Mouse (Mus musculus) G1E (cell line): ENCODE data around the gene Il12rb1. TPM values are rescaled to one million over a fixed set of nuclear protein-coding genes. Genes with fewer than 3 reads are reported as not detected.
A peak's percentile ranks its signal among the peaks of the same experiment; 100 is the strongest.

Experiments used
- ATAC-seq: 2 replicates; pipeline ENCODE4 v1.8.0; 2016; ENCODE audit warnings: mild to moderate bottlenecking; ENCODE audit not compliant: insufficient number of reproducible peaks, poor library complexity, low FRiP score, severe bottlenecking; ENCODE audit errors: extremely low read depth
- DNase-seq: peaks from one replicate; pipeline ENCODE4 v3.0.0; 2012; ENCODE audit warnings: low spot score
- H3K27me3 ChIP-seq: 2 replicates; pipeline ENCODE4 v1.6.1; 2012; ENCODE audit warnings: mild to moderate bottlenecking, low read length, inconsistent platforms; ENCODE audit not compliant: insufficient read depth
- H3K36me3 ChIP-seq: replicated peaks from 2 replicates; pipeline ENCODE3; 2012; ENCODE audit warnings: mild to moderate bottlenecking, inconsistent platforms
- H3K4me1 ChIP-seq: 2 replicates; pipeline ENCODE4 v1.6.1; 2012; ENCODE audit warnings: low read depth, low read length, inconsistent platforms, mixed read lengths; ENCODE audit not compliant: insufficient read depth
- H3K4me3 ChIP-seq: 2 replicates; pipeline ENCODE4 v1.5.1; 2012; ENCODE audit warnings: low read depth, mild to moderate bottlenecking, inconsistent platforms, low read length, moderate library complexity, mixed read lengths
- H3K9me3 ChIP-seq: replicated peaks from 2 replicates; pipeline ENCODE4 v1.6.1; 2012; ENCODE audit warnings: inconsistent platforms
- CTCF ChIP-seq: IDR thresholded peaks from 2 replicates; pipeline ENCODE4 v1.5.1; 2012; ENCODE audit warnings: low read depth, low read length, inconsistent platforms, mixed read lengths
- GATA1 ChIP-seq: IDR thresholded peaks from 2 replicates; pipeline ENCODE4 v1.6.1; 2012; ENCODE audit warnings: borderline replicate concordance, low read length, inconsistent platforms, mixed read lengths
- GATA2 ChIP-seq: IDR thresholded peaks from 2 replicates; pipeline ENCODE4 v1.6.1; 2012; ENCODE audit warnings: low read depth, low read length, inconsistent platforms, borderline replicate concordance
- POLR2AphosphoS5 ChIP-seq: IDR thresholded peaks from 2 replicates; pipeline ENCODE4 v1.6.1; 2012; ENCODE audit warnings: low read depth, low read length, inconsistent platforms; ENCODE audit not compliant: insufficient replicate concordance
- TAL1 ChIP-seq: conservative IDR thresholded peaks from 2 replicates; pipeline ENCODE4 v1.6.1; 2012; ENCODE audit warnings: low read depth, low read length, inconsistent platforms, mixed read lengths
- polyA plus RNA-seq: library from polyadenylated mRNA; stranded (reverse); fragments of >175 nt; gene quantifications from 2 replicates; pipeline ENCODE4 v1.2.3, GENCODE M21; 2012
- total RNA-seq, 2 experiments: library from RNA; stranded (forward) in 1 of 2; stranded (reverse) in 1 of 2; fragments of 200-1000 nt in 1 of 2; fragments of >200 nt in 1 of 2; fragmentation: Nextera tagmentation in 1 of 2; gene quantifications; 2 replicates each; pipeline ENCODE4 v1.2.3; 2014 to 2017

Gene Il12rb1
- total and polyA plus RNA-seq, 3 experiments = 1.9 to 5.6 (median 2.3) TPM

- peak overlapping the region; percentile 52; the same call in 1 of the 2 replicates for H3K4me3 ChIP-seq
- ATAC-seq (no peak), DNase-seq (no peak)
- TF ChIP-seq POLR2AphosphoS5 (no peak), GATA1 (no peak), GATA2 (no peak), TAL1 (no peak), CTCF (no peak)
- H3K27me3 ChIP-seq = peaks cover 63% of the 10 kb centered on the region
- no peaks in the 10 kb centered on the region for H3K9me3 ChIP-seq
- no peaks in the 10 kb centered on the region for H3K36me3 ChIP-seq
- peaks cover 41% of the 10 kb centered on the region for H3K4me1 ChIP-seq
These were observed 48.4 kb downstream of the Il12rb1 start for GRCm38 (mm10) chr8:70856541-70857197.

GRCm38 (mm10) chr8:70857516-70857915, 49.3 kb downstream of the Il12rb1 start:
- no peaks in the 10 kb centered on the region for H3K9me3 ChIP-seq
- peaks cover 41% of the 10 kb centered on the region for H3K4me1 ChIP-seq
- ATAC-seq (no peak), DNase-seq (no peak)
- TF ChIP-seq GATA1 (no peak), POLR2AphosphoS5 (no peak), CTCF (no peak), GATA2 (no peak), TAL1 (no peak)
- H3K36me3 ChIP-seq = no peaks in the 10 kb centered on the region
- no peak overlapping the region for H3K4me3 ChIP-seq
- peaks cover 64% of the 10 kb centered on the region for H3K27me3 ChIP-seq

DNA sequence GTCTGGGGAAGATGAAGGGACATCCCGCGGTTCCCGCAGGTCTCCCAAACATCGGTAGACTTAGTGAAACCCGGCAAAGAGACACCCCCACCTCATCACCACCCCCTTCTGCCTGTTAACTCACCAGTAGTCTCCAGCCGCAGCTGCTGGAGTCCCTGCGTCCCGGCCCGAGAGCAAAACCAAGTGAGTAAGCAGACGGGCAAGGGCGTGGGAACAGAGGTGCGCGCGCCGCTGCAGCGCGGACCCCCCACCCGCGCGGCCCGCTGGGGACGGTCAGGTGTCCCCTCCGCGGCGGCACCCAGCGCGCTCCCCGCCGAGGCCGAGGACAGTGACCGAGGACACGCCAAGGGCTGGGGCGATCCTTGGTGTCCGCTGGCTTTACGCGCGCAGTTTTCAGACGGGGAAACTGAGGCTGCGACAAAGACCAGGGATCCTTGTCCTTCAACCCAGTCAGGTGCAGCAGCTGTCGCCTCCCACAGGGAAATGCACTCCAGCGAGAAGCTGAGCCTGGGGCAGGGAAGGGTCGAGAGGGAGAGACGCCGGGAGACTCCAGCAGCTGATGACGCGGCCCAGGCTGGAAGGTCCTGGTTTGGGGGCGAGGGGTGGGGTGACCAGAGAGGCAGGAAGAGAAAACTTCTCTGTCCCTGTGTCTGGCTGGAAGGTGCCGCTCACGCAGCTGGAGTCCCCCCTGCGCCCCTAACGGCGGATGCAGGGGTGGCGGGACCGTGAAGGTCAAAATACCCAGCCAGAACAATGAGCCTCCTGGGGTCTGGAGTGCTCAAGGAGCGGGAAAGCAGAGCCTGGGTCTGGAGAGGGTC, 54.8 kb downstream of the Il12rb1 start, which contains the start of gene Kcnn1:
Gene Kcnn1 (minus strand): TSS at position 435 of the 818 bp plus-strand sequence.
- peaks cover 49% of the 10 kb centered on the region for H3K4me1 ChIP-seq
- ATAC-seq = no peak

GRCm38 (mm10) chr8:70863956-70864711, 55.9 kb downstream of the Il12rb1 start:
- Histone ChIP-seq H3K4me1 (peaks cover 52% of the 10 kb centered on the region), H3K27me3 (peaks cover 45% of the 10 kb centered on the region), H3K4me3 (peak overlapping the region; percentile 75; the same call in 1 of the 2 replicates), H3K9me3 (no peaks in the 10 kb centered on the region), H3K36me3 (peaks cover 25% of the 10 kb centered on the region)
- ATAC-seq (no peak), DNase-seq (no peak)
- TF ChIP-seq GATA1 (no peak), GATA2 (no peak), POLR2AphosphoS5 (no peak), TAL1 (no peak), CTCF (no peak)

More for the DNA sequence above, 54.8 kb downstream of the Il12rb1 start, which contains the start of gene Kcnn1:
- Histone ChIP-seq H3K9me3 (no peaks in the 10 kb centered on the region), H3K4me3 (peak within 1 kb of the TSS; percentile 59; the same call in 1 of the 2 replicates), H3K36me3 (peaks cover 14% of the 10 kb centered on the region), H3K27me3 (peaks cover 49% of the 10 kb centered on the region)
- DNase-seq = no peak
- TF ChIP-seq GATA2 (no peak), POLR2AphosphoS5 (no peak), TAL1 (no peak), CTCF (no peak)

DNA sequence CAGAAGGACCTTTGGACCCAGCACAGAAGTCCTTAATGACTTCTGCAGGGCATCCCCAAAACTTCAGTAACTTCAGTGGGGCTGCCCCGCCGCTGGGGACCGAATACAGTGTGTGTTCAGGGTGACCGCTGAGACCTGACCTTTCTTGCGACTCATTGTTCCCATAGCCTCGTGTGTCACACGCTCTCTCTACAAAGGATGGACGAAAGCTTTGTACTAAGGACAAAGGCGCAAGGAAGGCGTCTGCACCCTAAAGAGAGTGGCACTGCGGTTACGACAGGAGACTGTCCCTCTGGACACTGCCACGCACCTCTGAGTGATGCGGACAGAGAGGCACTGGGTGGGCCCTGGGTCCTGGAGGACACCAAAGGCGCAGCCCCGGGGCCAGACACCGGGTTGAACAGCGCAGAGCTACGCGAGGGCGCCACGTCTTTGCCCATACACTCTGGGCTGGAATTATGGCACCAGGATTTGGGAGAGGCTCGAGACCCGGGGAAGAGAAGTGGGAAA, 56.5 kb downstream of the Il12rb1 start:
- no peak for TF ChIP-seq TAL1
- no peak for TF ChIP-seq CTCF
- TF ChIP-seq POLR2AphosphoS5 = no peak
- TF ChIP-seq GATA2 = no peak
- no peak for TF ChIP-seq GATA1
- ATAC-seq (no peak), DNase-seq (no peak)
- H3K4me3 ChIP-seq = peak overlapping the region; percentile 75
- peaks cover 31% of the 10 kb centered on the region for H3K36me3 ChIP-seq
- peaks cover 58% of the 10 kb centered on the region for H3K4me1 ChIP-seq
- H3K9me3 ChIP-seq = no peaks in the 10 kb centered on the region
- H3K27me3 ChIP-seq = peaks cover 40% of the 10 kb centered on the region
